Mouse (Mus musculus) 416B (cell line): ENCODE results near the gene Rnf227.

ENCODE experiments used
- DNase-seq: peaks from one replicate; pipeline ENCODE4 v3.0.0; 2011; ENCODE audit warnings: low read depth

The Rnf227 gene

GRCm38 (mm10) chr11:69372056-69372779 lies 32.0 kb downstream of the Rnf227 start:
- no peak for DNase-seq

DNA sequence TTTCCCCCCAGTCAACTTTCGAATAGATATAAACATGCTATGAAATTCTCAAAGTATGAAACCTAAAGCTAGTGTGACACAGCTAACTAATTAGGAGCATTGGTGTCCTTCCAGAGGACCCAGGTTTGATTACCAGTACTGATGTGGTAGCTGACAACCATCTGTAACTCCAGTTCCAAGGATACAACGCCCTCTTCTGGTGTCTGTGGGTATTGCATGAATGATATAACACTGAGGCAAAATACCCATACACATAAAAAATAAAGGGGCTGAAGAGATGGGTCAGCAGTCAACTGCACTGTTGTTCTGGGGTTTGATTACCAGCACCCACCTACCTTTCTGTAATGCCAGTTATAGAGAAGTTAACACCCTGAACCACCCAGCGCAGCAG lies 32.5 kb downstream of the Rnf227 start:
- peak; percentile 40 for DNase-seq

- DNase-seq = no peak
Measured at GRCm38 (mm10) chr11:69373223-69373965, 33.1 kb downstream of the Rnf227 start.

DNA sequence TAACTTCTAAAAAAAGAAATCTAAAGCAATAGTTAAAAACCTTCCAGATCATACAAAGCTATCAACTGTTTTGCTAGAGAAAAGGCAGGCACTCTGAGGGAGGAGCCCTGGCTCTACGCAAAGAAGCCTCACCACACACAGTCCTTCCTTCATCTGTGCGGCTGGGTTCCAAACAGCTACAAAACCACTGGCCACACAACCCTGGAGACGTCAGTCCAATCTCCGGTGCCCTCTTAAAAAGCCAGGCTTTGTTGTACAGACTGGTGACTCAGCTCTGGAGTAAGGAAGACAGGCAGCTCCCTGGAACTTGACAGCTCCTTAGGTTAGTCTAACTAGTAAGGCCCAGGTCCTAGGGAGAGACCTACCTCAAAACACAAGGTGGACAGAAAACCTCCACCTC lies 35.4 kb downstream of the Rnf227 start:
- DNase-seq = peak; percentile 93

DNA sequence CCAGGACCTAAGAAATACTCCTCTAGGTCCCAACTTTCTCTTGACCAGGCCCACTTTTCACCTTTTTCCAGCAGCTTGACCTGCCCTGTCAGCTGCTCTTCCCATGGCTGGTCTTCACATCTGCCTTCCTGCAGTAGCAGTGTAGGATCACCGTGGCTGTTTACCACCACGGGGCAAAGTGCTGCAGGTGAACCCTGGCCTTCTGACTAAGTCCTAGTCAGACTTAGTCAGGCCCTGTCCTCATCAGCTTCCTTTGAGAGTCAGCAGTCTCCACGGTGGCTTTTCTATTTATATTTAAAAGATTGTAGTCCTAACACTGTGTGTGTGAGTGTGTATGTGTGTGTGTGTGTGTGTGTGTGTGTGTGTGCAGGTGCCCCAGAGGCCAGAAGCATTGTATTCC lies 37.5 kb downstream of the Rnf227 start:
- peak; percentile 50 for DNase-seq

DNA sequence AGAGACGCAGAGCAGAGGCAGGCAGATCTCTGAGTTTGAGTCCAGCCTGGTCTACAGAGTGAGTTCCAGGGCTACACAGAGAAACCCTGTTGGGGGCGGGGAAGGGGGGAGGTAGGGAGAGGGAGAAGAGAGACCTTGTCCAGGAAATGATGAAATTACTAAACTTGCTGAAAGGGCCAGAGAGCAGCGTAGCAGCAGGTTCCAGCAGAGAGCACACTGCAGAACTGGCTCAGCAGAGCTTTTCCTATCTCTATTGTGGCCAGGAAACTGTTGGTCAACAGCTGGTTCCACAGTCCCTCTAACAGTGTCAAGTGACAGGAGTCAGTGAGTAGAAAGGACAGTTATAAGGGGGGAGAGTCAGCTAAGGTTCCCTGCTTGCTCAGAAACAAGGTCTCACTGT lies 39.3 kb downstream of the Rnf227 start:
- peak; percentile 96 for DNase-seq

DNA sequence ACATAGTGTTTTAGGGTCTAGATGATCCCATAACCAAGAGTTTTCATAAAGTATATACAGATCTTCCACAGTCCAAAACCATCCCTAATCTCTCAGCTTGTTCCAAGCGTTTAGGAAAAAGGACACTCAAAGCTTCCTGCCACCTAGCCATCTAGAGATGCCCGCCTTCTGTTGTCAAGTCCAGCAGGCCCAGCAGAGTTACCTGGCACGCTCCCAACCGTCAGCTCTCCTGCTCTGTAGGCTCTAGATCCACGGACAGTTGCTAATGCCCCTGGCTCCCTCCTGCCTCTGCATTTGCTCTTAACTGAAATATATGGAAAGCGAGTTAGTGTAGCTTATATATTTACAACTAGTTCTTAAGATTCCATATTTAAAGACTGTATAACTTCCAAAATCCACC lies 41.1 kb downstream of the Rnf227 start:
- DNase-seq = no peak

DNA sequence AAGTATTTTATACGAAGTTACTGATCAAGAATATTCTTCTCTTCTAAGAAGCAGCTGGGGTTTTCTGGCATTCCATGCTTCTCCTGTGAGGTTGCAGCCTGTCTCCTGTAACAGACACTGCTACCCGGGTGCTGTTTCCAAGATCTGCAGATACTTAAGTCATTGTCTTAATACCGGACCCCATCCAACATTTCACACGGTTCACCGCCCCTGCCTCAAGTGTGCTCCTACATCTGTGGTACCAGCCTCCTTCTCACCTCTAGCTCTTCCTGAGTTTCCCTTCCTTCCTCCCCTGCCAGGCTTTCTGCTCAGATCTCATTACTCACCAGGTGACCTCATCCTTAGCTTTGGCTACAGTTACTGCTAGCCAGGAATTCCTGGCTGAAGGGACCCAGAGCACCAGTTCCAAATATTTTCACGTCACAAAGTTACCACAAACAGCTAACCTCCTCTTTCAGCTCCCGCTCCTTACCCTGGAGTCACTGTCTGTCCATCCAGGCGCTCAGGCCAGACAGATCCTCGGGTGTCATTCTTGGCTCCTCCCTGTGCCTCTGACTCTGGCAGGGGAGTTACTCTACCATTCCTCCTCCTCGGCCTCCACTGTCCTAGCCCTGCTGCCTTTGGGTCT lies 42.3 kb downstream of the Rnf227 start:
- no peak for DNase-seq

DNA sequence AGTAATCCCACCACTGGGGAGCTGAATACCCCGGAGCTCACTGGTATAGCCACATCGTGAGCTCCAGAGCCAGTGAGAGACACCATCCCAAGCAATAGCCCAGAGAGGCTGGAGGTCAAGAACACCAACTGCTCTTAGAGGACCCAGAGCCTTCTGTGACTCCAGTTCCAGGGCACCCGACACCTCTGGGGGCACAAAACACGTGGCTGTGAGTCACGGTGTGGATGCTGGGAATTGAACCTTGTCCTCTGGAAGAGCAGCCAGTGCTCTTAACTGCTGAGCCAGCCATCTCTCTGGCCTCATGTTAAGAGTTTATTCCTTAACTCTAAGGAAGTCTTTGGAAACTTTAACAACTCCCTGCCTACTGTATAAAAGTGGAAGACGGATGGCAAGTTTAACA lies 44.7 kb downstream of the Rnf227 start:
- DNase-seq = no peak

GRCm38 (mm10) chr11:69386758-69387157 lies 46.5 kb downstream of the Rnf227 start:
- no peak for DNase-seq

- no peak for DNase-seq
Measured at GRCm38 (mm10) chr11:69388680-69389079, 48.4 kb downstream of the Rnf227 start.

DNA sequence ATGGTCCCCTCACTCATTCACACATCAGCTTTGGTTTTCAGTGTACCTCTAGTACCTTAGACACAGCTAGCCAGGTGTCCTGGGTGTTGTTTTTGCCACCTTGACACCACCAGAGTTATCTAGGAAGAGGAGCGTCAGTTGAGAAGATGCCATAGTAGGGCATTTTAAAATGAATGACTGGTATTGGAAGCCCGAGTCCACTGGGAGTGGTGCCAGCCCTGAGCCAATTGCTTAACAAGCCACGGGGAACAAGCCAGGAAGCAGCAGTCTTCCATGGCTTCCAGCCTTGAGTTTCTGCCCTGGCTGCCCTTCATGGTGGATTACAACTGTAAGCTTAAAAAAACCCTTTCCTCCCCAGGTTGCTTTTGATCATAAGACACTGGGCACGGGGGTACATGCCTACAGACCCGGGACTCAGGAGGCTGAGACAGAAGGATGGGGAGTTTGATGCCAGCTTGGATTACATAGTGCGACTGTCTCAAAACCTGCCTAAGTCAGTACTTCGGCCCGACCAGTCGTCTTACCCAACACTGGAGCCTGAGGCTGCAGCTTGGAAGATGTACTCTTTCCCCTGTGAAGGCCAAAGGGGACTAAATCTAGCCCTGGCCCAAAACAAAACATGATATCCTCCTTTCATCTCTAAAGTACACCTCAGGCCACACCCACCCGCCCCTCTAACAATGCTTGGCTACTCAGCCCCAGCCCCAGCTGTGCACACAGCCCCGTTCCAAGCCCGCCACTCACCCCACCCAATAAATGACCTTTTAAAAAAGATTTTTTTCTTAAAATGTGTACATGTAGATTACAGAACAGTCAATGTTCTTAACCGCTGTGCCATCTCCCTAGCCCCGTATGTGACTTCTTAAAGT lies 49.5 kb downstream of the Rnf227 start:
- no peak for DNase-seq

- peak; percentile 81 for DNase-seq
Measured at GRCm38 (mm10) chr11:69390400-69391034, 50.3 kb downstream of the Rnf227 start.
